Comparison of ENCODE assay signal across 8 mouse cellular contexts in genomic region chr1:82282992-82283611, GRCm38 (mm10). TPM values are rescaled to one million over a fixed set of nuclear protein-coding genes. Genes with fewer than 3 reads are reported as not detected.
DNase-seq lines count a peak whose midpoint lies in the region; ATAC-seq and TF ChIP-seq lines count a peak whose summit lies in the region.

No protein-coding gene starts in this region.

- H3K4me3 ChIP-seq in ES-E14 (ENCODE audit: insufficient read depth in 1 of 2, low read depth in 1 of 2, low read length in 2 of 2, poor library complexity in 1 of 2, severe bottlenecking in 1 of 2) = peak overlapping the region; percentile 46 to 65
- H3K4me3 ChIP-seq in cerebellum, adult 2 months (replicated peaks; ENCODE audit: insufficient read depth, low read depth, low read length) = peak overlapping the region; percentile 97
- peak overlapping the region; percentile 57 for H3K4me3 ChIP-seq in forebrain, postnatal 0 days (ENCODE audit: low read depth, low read length)
- peak overlapping the region; percentile 51 for H3K4me3 ChIP-seq in lung, embryonic 16.5 days (ENCODE audit: low read length)
- H3K4me3 ChIP-seq in thymus, adult 2 months (ENCODE audit: control insufficient read depth, insufficient read depth, low read length) = peak overlapping the region; percentile 45

- peaks cover 0 to 2% of the 10 kb centered on the region in 2 experiments; a peak in 1 of 4 replicates for H3K4me1 ChIP-seq in ES-E14 (ENCODE audit: control insufficient read depth in 2 of 2, insufficient read depth in 2 of 2, low read length in 2 of 2, poor library complexity in 1 of 2)
- H3K4me1 ChIP-seq in cerebellum, adult 2 months (ENCODE audit: control insufficient read depth, insufficient read depth, low read length) = peaks cover 17% of the 10 kb centered on the region
- H3K4me1 ChIP-seq in forebrain, postnatal 0 days (ENCODE audit: insufficient read depth) = peaks cover 18% of the 10 kb centered on the region
- H3K4me1 ChIP-seq in lung, embryonic 16.5 days (replicated peaks; ENCODE audit: control insufficient read depth, insufficient read depth, low read length) = peaks cover 22% of the 10 kb centered on the region
- peaks cover 3% of the 10 kb centered on the region for H3K4me1 ChIP-seq in thymus, adult 2 months (replicated peaks; ENCODE audit: control insufficient read depth, insufficient read depth, low read length)

- in situ Hi-C loops in ES-E14 (cut with MboI; ENCODE audit: low sequenced_read_pairs in 2 of 2, unreplicated experiment in 2 of 2) = loop anchor here in 1 of 2 experiments (25.0 kb wide), 1 partner anchor 971 kb away; no protein-coding TSS in a partner anchor

- H3K9me3 ChIP-seq in ES-E14 (ENCODE audit: control insufficient read depth, insufficient read depth, low read depth, low read length) = no peaks in the 10 kb centered on the region
- H3K9me3 ChIP-seq in forebrain, postnatal 0 days (ENCODE audit: low read length) = no peaks in the 10 kb centered on the region
- H3K9me3 ChIP-seq in lung, embryonic 16.5 days (ENCODE audit: control insufficient read depth, low read length) = no peaks in the 10 kb centered on the region

- TF ChIP-seq POLR2A in cerebellum, adult 2 months (IDR thresholded peaks at IDR 0.05; ENCODE audit: borderline replicate concordance, insufficient read depth, low read length) = peak; percentile 87
- TF ChIP-seq POLR2A in thymus, adult 2 months (IDR thresholded peaks at IDR 0.05; ENCODE audit: control insufficient read depth, extremely low read depth, insufficient read depth, low read length, poor library complexity) = peak; percentile 38; the same call in 1 of the 2 replicates

- ATAC-seq in forebrain, postnatal 0 days = peak; percentile 99
- ATAC-seq in lung, embryonic 16.5 days (ENCODE audit: low read depth) = peak; percentile 97

- H3K36me3 ChIP-seq in ES-E14 (ENCODE audit: control insufficient read depth, insufficient read depth, low read length, poor library complexity, severe bottlenecking) = no peaks in the 10 kb centered on the region
- peaks cover 4% of the 10 kb centered on the region; the same call in 1 of the 2 replicates for H3K36me3 ChIP-seq in forebrain, postnatal 0 days (ENCODE audit: insufficient read depth)
- peaks cover 3% of the 10 kb centered on the region for H3K36me3 ChIP-seq in lung, embryonic 16.5 days (ENCODE audit: control insufficient read depth, insufficient read depth, low read length)
- H3K36me3 ChIP-seq in thymus, adult 2 months (ENCODE audit: control insufficient read depth, insufficient read depth, low read length) = no peaks in the 10 kb centered on the region

- no peak overlapping the region for H3K27ac ChIP-seq in ES-E14 (ENCODE audit: insufficient read depth, low read depth, low read length, poor library complexity, severe bottlenecking)
- peak overlapping the region; percentile 90 for H3K27ac ChIP-seq in cerebellum, adult 2 months (ENCODE audit: insufficient read depth, low read length)
- H3K27ac ChIP-seq in forebrain, postnatal 0 days (ENCODE audit: low read depth, low read length) = peak overlapping the region; percentile 94
- peak overlapping the region; percentile 94 for H3K27ac ChIP-seq in lung, embryonic 16.5 days (ENCODE audit: low read length)
- peak overlapping the region; percentile 79; the same call in 1 of the 2 replicates for H3K27ac ChIP-seq in thymus, adult 2 months (ENCODE audit: control insufficient read depth, insufficient read depth, low read length)

- H3K27me3 ChIP-seq in cerebellum, adult 2 months (ENCODE audit: control insufficient read depth, insufficient read depth, low read length) = no peaks in the 10 kb centered on the region
- no peaks in the 10 kb centered on the region for H3K27me3 ChIP-seq in forebrain, postnatal 0 days (ENCODE audit: insufficient read depth, low read length)
- no peaks in the 10 kb centered on the region for H3K27me3 ChIP-seq in lung, embryonic 16.5 days (ENCODE audit: control insufficient read depth, insufficient read depth, low read depth, low read length)
- no peaks in the 10 kb centered on the region for H3K27me3 ChIP-seq in thymus, adult 2 months (ENCODE audit: control insufficient read depth, insufficient read depth, low read length)

- peak overlapping the region; percentile 64 for H3K9ac ChIP-seq in ES-E14 (ENCODE audit: insufficient read depth, low read depth, low read length, poor library complexity, severe bottlenecking)
- H3K9ac ChIP-seq in forebrain, postnatal 0 days = peak overlapping the region; percentile 70
- H3K9ac ChIP-seq in lung, embryonic 16.5 days (ENCODE audit: low read length) = peak overlapping the region; percentile 67

- 1% methylated on average over 35 of the region's 35 CpGs for WGBS in cerebellum, adult 2 months
- WGBS in forebrain, postnatal 0 days = 1% methylated on average over 35 of the region's 35 CpGs
- under 1% methylated on average over 35 of the region's 35 CpGs for WGBS in lung, embryonic 16.5 days
- WGBS in thymus, adult 2 months = under 1% methylated on average over 35 of the region's 35 CpGs

- TF ChIP-seq CTCF in cerebellum, adult 2 months (IDR thresholded peaks at IDR 0.05; ENCODE audit: borderline replicate concordance, insufficient read depth, low read depth, low read length) = no peak
- no peak for TF ChIP-seq CTCF in forebrain, postnatal 0 days (IDR thresholded peaks at IDR 0.05; ENCODE audit: low read depth)
- no peak for TF ChIP-seq CTCF in thymus, adult 2 months (IDR thresholded peaks at IDR 0.05; ENCODE audit: borderline replicate concordance, control insufficient read depth, extremely low read depth, insufficient read depth, low read length, poor library complexity)

- H3K4me2 ChIP-seq in forebrain, postnatal 0 days (ENCODE audit: low read depth) = peak overlapping the region; percentile 83
- H3K4me2 ChIP-seq in lung, embryonic 16.5 days (ENCODE audit: low read depth, low read length) = peak overlapping the region; percentile 62

- peak; percentile 77 for DNase-seq in ES-E14 (ENCODE audit: low read depth, low spot score)
- DNase-seq in cerebellum, adult 2 months = peak; percentile 89 to 92
- peak; percentile 96 for DNase-seq in forebrain, postnatal 0 days
- DNase-seq in heart, postnatal 4 days = peak; percentile 92
- DNase-seq in layer of hippocampus, adult 9-11 months = peak; percentile 91
- DNase-seq in ovary, adult 18-20 months (ENCODE audit: low spot score) = peak; percentile 90
- peak; percentile 78 for DNase-seq in thymus, adult 2 months

TF ChIP-seq in ES-E14, 5 proteins besides CTCF, POLR2A, EP300 and RAD21:
- TF ChIP-seq ZNF384 (IDR thresholded peaks at IDR 0.05; ENCODE audit: low read depth, low read length) (peak; percentile 92), MAFK (IDR thresholded peaks at IDR 0.05; ENCODE audit: insufficient read depth, low read depth, low read length) (no peak)
TF ChIP-seq in ES-E14: peak in this region for 1.

RNA-seq across cellular contexts. Expression of gene Irs1, which starts 8.1 kb away (rescaled TPM):
- 3.2 and 8.1 TPM in 2 replicates for total RNA-seq in ES-E14 (2012; rRNA removed)
- 10.5 and 10.6 TPM in 2 replicates for polyA plus RNA-seq in cerebellum, adult 2 months (2012; rRNA removed)
- total RNA-seq in forebrain, postnatal 0 days (2014; rRNA removed) = 32.7 and 45.3 TPM in 2 replicates
- polyA plus RNA-seq in forebrain, postnatal 0 days (2015; fragmentation: Nextera tagmentation; extraction: Ambion mirVana) = 3.0 and 4.4 TPM in 2 replicates
- 10 to 100 TPM; 39.4 to 43.1 TPM for total RNA-seq in heart, postnatal 4 days (2021)
- 10.2 and 11.9 TPM in 2 replicates for polyA plus RNA-seq in lung, embryonic 16.5 days (2015; fragmentation: Nextera tagmentation; extraction: Ambion mirVana)
- polyA plus RNA-seq in thymus, adult 2 months (2012; rRNA removed) = 1.8 and 2.2 TPM in 2 replicates

RNA-seq across cellular contexts. Expression of gene Rhbdd1, which starts 33.1 kb away (rescaled TPM):
- total RNA-seq in ES-E14 (2012; rRNA removed) = 14.1 and 20.6 TPM in 2 replicates
- 10.7 and 11.6 TPM in 2 replicates for polyA plus RNA-seq in cerebellum, adult 2 months (2012; rRNA removed)
- 4.7 and 5.3 TPM in 2 replicates for total RNA-seq in forebrain, postnatal 0 days (2014; rRNA removed)
- 1.7 and 2.2 TPM in 2 replicates for polyA plus RNA-seq in forebrain, postnatal 0 days (2015; fragmentation: Nextera tagmentation; extraction: Ambion mirVana)
- 10 to 100 TPM; 11.6 to 11.8 TPM for total RNA-seq in heart, postnatal 4 days (2021)
- 12.4 and 12.5 TPM in 2 replicates for polyA plus RNA-seq in lung, embryonic 16.5 days (2015; fragmentation: Nextera tagmentation; extraction: Ambion mirVana)
- polyA plus RNA-seq in thymus, adult 2 months (2012; rRNA removed) = 9.8 and 10.7 TPM in 2 replicates

RNA-seq across cellular contexts. Expression of gene Gm9747, which starts 50.2 kb away (rescaled TPM):
- total RNA-seq in ES-E14 (2012; rRNA removed) = 0.21 and 0.67 TPM in 2 replicates
- polyA plus RNA-seq in cerebellum, adult 2 months (2012; rRNA removed) = not detected in 2 replicates
- not detected in 2 replicates for total RNA-seq in forebrain, postnatal 0 days (2014; rRNA removed)
- 9.6 and 14.8 TPM in 2 replicates for polyA plus RNA-seq in forebrain, postnatal 0 days (2015; fragmentation: Nextera tagmentation; extraction: Ambion mirVana)
- total RNA-seq in heart, postnatal 4 days (2021) = not detected
- 32.1 and 33.9 TPM in 2 replicates for polyA plus RNA-seq in lung, embryonic 16.5 days (2015; fragmentation: Nextera tagmentation; extraction: Ambion mirVana)
- not detected in 2 replicates for polyA plus RNA-seq in thymus, adult 2 months (2012; rRNA removed)

Comparison
In these comparisons a context has a peak if more than half of its experiments do, and no peak if none do; other contexts are left out.
1. H3K4me3 ChIP-seq: peak in every context shown above with its lines; median percentile 97 in cerebellum, adult 2 months; 57 in forebrain, postnatal 0 days; 56 in ES-E14; 51 in lung, embryonic 16.5 days; 45 in thymus, adult 2 months.
2. RNA of gene Gm9747, which starts 50.2 kb away (polyA plus RNA-seq): 32.1 to 33.9 TPM in lung, embryonic 16.5 days and 9.6 to 14.8 TPM in forebrain, postnatal 0 days; not detected in cerebellum, adult 2 months and not detected in thymus, adult 2 months; every median in the first group is over 10 times any median in the second.
3. Peak in every context shown above with its lines, with median percentiles within 50 percentile points of each other: DNase-seq and H3K9ac ChIP-seq.